Mouse (Mus musculus): Measurements from ENCODE around the gene Llgl1. TPM values are rescaled to one million over a fixed set of nuclear protein-coding genes. Genes with fewer than 3 reads are reported as not detected.

Gene Llgl1
- polyA plus RNA-seq, 1 experiment from 2014 or later, result 87.4 TPM

DNA sequence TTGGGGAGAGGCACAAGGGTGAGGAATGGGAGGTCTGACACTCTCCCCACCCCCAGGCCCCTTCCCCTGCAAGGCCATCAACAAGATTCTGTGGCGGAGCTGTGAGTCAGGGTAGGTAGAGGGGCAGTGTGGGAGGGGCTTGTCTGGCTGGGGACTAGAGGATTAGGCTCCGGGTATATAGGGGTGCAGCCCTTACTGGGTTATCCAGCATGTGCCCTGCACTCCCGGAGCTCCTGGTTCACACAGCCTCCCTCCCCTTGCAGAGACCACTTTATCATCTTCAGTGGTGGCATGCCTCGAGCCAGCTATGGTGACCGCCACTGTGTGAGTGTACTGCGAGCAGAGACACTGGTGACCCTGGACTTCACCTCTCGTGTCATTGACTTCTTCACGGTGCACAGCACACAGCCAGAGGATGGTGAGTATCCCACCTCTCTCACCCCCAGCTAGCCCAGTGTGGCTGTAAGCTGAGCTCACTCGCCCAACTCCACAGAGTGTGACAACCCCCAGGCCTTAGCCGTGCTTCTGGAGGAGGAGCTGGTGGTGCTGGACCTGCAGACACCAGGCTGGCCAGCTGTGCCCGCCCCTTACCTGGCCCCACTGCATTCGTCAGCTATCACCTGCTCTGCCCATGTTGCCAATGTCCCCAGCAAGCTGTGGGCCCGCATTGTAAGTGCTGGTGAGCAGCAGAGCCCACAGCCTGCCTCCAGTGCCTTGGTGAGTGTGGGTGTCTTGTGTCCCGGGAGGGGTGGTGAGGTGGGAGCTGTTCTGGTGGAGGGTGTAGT, 7.4 kb downstream of the Llgl1 start:
- no peak overlapping the region for H3K4me2 ChIP-seq (replicated peaks)
- H3K36me3 ChIP-seq, result peaks cover 87% of the 10 kb centered on the region
- H3K27ac ChIP-seq, result no peak overlapping the region
- WGBS, result 89% methylated on average over 14 of the region's 14 CpGs
- H3K27me3 ChIP-seq, result no peaks in the 10 kb centered on the region
- no peak for ATAC-seq
- H3K9ac ChIP-seq (replicated peaks), result no peak overlapping the region
- H3K4me3 ChIP-seq (replicated peaks), result no peak overlapping the region
- peaks cover 21% of the 10 kb centered on the region for H3K4me1 ChIP-seq (replicated peaks)
- H3K9me3 ChIP-seq, result no peaks in the 10 kb centered on the region

DNA sequence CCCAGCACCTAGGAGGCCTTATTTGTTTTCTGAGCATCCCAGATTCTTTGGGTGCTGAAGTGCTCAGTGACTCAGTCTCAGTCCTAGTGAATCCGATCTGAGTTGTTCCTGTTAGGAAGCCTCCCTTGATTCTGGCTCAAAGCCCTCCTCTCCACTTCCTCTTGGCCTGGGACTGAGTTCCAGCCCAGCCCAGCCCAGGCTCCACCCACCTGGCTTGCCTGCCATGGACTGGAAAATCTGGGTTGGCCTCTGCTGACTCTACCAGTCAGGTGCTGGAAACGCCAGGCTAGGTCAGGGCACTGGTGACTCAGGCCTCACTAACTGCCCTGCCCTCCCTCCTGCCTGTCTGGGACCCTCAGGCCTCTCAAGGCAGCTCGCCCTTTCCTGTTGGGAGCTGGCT, 8.1 kb downstream of the Llgl1 start:
- Histone ChIP-seq H3K36me3 (peaks cover 94% of the 10 kb centered on the region), H3K4me2 (replicated peaks) (no peak overlapping the region)
- no peak for ATAC-seq

DNA sequence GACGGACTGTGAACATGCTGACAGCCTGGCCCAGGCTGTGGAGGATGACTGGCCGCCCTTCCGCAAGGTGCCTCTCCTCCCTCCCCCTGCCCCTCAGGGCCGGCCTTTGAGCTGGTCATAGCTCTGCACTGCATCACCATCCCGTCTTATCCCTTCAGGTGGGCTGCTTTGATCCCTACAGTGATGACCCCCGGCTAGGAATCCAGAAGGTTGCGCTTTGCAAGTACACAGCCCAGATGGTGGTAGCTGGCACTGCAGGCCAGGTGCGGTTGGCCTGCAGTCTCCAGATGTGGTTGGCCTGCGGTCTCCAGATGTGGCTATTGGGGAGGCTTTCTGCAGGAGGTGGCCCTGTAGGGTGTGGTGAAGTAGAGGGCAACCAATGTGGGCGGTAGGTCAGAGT, 9.1 kb downstream of the Llgl1 start:
- Histone ChIP-seq H3K9me3 (no peaks in the 10 kb centered on the region), H3K4me2 (replicated peaks) (no peak overlapping the region), H3K27ac (no peak overlapping the region), H3K27me3 (no peaks in the 10 kb centered on the region), H3K36me3 (peaks cover 100% of the 10 kb centered on the region), H3K4me3 (replicated peaks) (no peak overlapping the region), H3K9ac (replicated peaks) (no peak overlapping the region), H3K4me1 (replicated peaks) (peaks cover 3% of the 10 kb centered on the region)
- ATAC-seq, result no peak
- WGBS, result 89% methylated on average over 10 of the region's 10 CpGs

More for the DNA sequence above, 8.1 kb downstream of the Llgl1 start:
- no peaks in the 10 kb centered on the region for H3K9me3 ChIP-seq
- no peak overlapping the region for H3K9ac ChIP-seq (replicated peaks)
- peaks cover 13% of the 10 kb centered on the region for H3K4me1 ChIP-seq (replicated peaks)
- no peak overlapping the region for H3K27ac ChIP-seq
- H3K27me3 ChIP-seq, result no peaks in the 10 kb centered on the region
- 85% methylated on average over 3 of the region's 3 CpGs for WGBS
- H3K4me3 ChIP-seq (replicated peaks), result no peak overlapping the region

DNA sequence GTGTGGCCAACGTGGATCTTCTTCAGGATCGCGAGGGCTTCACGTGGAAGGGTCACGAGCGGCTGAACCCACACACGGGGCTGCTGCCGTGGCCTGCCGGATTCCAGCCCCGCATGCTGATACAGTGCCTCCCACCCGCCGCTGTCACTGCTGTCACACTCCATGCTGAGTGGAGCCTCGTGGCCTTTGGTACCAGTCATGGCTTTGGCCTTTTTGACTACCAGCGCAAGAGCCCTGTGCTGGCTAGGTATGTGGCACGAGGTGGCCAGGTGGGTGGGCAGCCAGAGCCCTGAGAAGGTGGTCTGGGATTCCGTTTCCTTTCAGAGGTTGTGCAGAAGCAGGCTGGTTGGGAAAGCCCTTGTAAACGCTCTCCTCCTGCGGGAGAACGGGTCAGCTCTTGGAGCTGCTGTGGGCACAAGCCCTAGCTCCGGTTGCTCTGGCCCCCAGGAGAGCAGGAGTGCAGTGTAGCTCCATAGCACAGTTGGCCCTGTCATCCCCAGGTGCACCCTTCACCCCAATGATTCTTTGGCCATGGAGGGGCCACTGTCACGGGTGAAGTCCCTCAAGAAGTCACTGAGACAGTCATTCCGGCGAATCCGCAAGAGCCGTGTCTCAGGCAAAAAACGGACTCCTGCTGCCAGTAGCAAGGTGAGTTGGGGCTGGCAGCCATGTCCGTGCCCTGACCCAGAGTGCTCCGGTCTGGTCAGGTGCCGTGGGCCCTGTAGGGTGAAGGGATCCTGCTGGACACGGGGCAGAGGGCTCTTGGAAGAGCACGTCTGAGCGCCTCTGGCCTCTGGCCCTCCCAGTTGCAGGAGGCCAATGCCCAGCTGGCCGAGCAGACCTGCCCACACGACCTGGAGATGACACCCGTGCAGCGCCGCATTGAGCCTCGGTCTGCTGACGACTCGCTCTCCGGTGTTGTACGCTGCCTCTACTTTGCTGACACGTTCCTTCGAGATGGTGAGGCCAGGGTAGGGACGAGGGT, 10.2 kb downstream of the Llgl1 start:
- Histone ChIP-seq H3K4me2 (replicated peaks) (no peak overlapping the region), H3K9ac (replicated peaks) (no peak overlapping the region), H3K4me1 (replicated peaks) (no peaks in the 10 kb centered on the region), H3K9me3 (no peaks in the 10 kb centered on the region), H3K36me3 (peaks cover 100% of the 10 kb centered on the region), H3K4me3 (replicated peaks) (no peak overlapping the region), H3K27ac (no peak overlapping the region), H3K27me3 (no peaks in the 10 kb centered on the region)
- 93% methylated on average over 45 of the region's 45 CpGs for WGBS
- no peak for ATAC-seq

DNA sequence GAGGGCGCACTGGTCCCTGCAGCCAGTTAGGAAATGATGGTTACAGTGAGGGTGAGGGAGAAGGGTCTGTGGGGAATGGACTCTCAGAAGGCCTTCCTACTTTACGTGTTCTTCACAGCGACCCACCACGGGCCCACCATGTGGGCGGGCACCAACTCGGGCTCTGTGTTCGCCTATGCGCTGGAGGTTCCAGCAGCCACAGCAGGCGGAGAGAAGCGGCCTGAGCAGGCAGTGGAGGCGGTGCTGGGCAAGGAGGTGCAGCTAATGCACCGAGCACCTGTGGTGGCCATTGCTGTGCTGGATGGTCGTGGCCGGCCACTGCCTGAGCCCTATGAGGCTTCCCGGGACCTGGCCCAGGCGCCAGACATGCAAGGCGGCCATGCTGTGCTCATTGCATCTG, 11.7 kb downstream of the Llgl1 start:
- Histone ChIP-seq H3K4me1 (replicated peaks) (no peaks in the 10 kb centered on the region), H3K27me3 (no peaks in the 10 kb centered on the region), H3K9me3 (no peaks in the 10 kb centered on the region), H3K36me3 (peaks cover 100% of the 10 kb centered on the region), H3K4me3 (replicated peaks) (no peak overlapping the region), H3K27ac (no peak overlapping the region), H3K4me2 (replicated peaks) (no peak overlapping the region), H3K9ac (replicated peaks) (no peak overlapping the region)
- 94% methylated on average over 17 of the region's 17 CpGs for WGBS
- ATAC-seq, result no peak

DNA sequence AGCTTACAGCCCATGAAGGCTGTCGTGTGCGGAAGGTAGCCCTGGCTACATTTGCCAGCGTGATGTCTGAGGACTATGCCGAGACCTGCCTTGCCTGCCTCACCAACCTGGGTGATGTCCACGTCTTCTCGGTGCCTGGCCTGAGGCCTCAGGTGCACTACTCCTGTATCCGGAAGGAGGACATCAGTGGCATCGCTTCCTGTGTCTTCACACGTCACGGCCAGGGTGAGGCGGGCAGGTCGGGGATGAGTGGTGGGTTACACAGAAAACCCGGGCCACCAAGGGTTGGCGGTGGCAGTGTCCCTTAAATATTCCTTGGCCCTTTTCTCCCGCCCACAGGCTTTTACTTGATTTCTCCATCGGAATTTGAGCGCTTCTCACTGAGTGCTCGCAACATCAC, 12.5 kb downstream of the Llgl1 start:
- Histone ChIP-seq H3K27ac (no peak overlapping the region), H3K4me3 (replicated peaks) (no peak overlapping the region), H3K4me2 (replicated peaks) (no peak overlapping the region), H3K9me3 (no peaks in the 10 kb centered on the region), H3K36me3 (peaks cover 100% of the 10 kb centered on the region), H3K4me1 (replicated peaks) (no peaks in the 10 kb centered on the region), H3K27me3 (no peaks in the 10 kb centered on the region), H3K9ac (replicated peaks) (no peak overlapping the region)
- ATAC-seq, result no peak
- 97% methylated on average over 18 of the region's 18 CpGs for WGBS

DNA sequence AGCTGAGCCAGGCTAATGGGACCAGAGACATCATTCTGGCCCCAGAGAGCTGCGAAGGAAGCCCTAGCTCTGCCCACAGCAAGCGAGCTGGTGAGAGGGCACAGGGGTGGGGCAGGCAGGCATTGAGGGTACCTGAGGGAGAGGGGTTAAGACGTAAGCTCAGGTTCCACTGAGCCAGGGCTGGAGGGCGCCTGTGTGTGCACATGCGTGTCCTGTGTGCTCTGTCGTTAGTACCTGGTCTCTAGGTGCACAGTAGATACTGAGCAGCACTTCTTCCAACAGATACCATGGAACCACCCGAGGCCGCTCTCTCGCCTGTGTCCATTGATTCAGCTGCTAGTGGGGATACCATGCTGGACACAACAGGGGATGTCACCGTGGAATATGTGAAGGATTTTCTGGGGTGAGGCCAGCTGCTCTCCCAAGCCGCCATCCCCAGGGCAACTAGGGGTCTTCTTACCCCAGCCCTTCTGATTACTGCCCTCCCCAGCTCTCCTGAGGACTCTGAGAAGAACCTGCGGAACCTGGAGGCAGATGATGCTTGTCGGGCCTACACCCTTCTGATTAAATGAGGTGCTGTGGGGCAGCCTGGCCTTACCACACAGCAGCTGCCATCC, 13.2 kb downstream of the Llgl1 start:
- Histone ChIP-seq H3K36me3 (peaks cover 100% of the 10 kb centered on the region), H3K4me2 (replicated peaks) (no peak overlapping the region), H3K4me1 (replicated peaks) (no peaks in the 10 kb centered on the region), H3K27ac (no peak overlapping the region), H3K4me3 (replicated peaks) (no peak overlapping the region), H3K9me3 (no peaks in the 10 kb centered on the region), H3K9ac (replicated peaks) (no peak overlapping the region), H3K27me3 (no peaks in the 10 kb centered on the region)
- WGBS, result 93% methylated on average over 13 of the region's 13 CpGs
- ATAC-seq, result no peak

DNA sequence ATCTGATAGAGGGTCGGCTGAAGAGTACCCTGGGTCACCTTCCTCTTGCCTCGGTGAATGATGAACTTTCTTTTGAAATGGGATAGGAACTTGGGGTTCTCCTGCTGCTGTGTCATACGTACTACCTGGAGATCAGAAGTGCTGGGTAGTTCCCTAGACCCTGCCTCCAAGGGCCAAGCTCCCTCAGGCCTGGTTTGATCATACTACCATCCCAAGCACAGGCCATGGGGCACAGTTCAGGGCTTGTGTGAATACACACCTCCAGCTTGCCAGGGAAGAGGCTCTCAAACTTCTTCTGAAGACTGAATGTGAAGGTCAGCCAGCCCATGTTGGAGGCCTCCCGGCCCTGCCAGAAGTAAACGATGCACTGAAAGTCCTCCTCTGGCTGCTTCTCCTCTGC, 16.3 kb downstream of the Llgl1 start:
- Histone ChIP-seq H3K27me3 (no peaks in the 10 kb centered on the region), H3K4me2 (replicated peaks) (no peak overlapping the region), H3K4me1 (replicated peaks) (no peaks in the 10 kb centered on the region), H3K9me3 (no peaks in the 10 kb centered on the region), H3K27ac (no peak overlapping the region), H3K4me3 (replicated peaks) (no peak overlapping the region), H3K36me3 (peaks cover 100% of the 10 kb centered on the region), H3K9ac (replicated peaks) (no peak overlapping the region)
- no peak for ATAC-seq
- 93% methylated on average over 5 of the region's 5 CpGs for WGBS

DNA sequence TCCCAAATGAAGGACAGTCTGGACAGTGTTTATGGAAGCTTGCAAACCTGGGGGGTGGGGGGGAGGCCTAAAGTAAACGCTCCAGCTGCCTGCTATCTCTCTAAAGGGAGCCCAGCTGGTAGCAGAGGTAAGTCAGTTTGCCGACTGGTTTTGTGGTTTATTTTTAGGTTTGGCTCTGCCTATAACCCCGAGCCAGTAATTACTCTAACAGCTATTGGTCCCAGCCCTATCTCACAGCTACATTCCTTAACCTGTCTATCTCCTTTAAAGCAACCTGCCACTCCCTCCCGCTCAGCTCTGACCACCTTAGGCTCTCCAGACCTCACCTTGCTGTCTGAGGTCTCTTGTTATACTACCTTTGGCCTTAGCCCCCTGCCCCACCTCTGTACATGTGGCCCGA, 19.7 kb downstream of the Llgl1 start:
- peaks cover 100% of the 10 kb centered on the region for H3K36me3 ChIP-seq
- 92% methylated on average over 5 of the region's 5 CpGs for WGBS
- no peak overlapping the region for H3K4me3 ChIP-seq (replicated peaks)
- no peak overlapping the region for H3K4me2 ChIP-seq (replicated peaks)
- H3K27ac ChIP-seq, result no peak overlapping the region
- no peak for ATAC-seq
- no peaks in the 10 kb centered on the region for H3K9me3 ChIP-seq
- no peaks in the 10 kb centered on the region for H3K4me1 ChIP-seq (replicated peaks)
- no peaks in the 10 kb centered on the region for H3K27me3 ChIP-seq
- H3K9ac ChIP-seq (replicated peaks), result no peak overlapping the region

DNA sequence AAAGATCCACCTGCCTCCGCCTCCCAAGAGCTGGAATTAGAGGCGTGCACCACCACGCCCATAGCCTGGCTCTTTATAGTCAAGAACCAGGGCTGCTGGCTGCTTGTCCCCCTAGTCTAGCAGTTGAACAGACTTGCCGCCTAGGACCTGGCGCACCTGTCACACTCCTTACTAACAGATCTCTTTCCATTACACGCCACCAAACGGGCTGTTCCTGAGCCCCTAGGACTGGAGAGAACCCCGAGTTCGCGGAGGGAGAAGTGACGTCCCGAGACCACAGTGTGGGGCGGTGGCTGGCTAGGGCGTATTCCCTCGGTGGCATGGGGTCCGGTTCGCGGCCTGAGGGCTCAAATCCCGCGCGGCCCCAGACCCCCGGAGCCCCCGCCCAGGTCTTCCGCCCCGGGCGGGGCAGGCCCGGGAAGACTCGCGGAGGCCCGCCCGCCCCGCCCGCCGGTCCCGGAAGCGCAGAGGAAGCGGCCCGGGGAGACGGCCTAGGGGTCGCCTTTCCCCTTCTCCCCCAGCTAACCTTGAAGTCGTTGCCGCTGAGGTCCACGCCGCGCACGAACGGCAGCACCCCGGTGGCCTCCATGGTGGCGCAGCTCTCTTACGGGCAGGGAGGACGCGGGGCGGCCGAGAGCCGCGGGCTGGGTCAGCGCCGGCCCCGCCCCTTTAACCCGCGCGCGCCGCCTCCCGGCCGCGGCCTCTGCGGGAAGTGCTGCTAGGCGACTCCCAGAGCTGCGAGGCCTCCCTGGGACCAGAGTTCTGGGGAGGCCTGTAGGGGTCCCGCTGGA, 27.3 kb downstream of the Llgl1 start, which contains the start of gene Flii:
TSS of gene Flii (minus strand) at position 663 of the 791 bp plus-strand sequence.
- no peaks in the 10 kb centered on the region for H3K27me3 ChIP-seq
- H3K36me3 ChIP-seq, result peaks cover 51% of the 10 kb centered on the region
- H3K9ac ChIP-seq (replicated peaks), result peak within 1 kb of the TSS; percentile 85
- H3K4me1 ChIP-seq (replicated peaks), result peaks cover 32% of the 10 kb centered on the region
- H3K27ac ChIP-seq, result peak within 1 kb of the TSS; percentile 81
- H3K4me2 ChIP-seq (replicated peaks), result peak within 1 kb of the TSS; percentile 64
- H3K4me3 ChIP-seq (replicated peaks), result peak within 1 kb of the TSS; percentile 85
- no peaks in the 10 kb centered on the region for H3K9me3 ChIP-seq
- ATAC-seq, result peak; percentile 75
- WGBS, result under 1% methylated on average over 50 of the region's 71 CpGs

DNA sequence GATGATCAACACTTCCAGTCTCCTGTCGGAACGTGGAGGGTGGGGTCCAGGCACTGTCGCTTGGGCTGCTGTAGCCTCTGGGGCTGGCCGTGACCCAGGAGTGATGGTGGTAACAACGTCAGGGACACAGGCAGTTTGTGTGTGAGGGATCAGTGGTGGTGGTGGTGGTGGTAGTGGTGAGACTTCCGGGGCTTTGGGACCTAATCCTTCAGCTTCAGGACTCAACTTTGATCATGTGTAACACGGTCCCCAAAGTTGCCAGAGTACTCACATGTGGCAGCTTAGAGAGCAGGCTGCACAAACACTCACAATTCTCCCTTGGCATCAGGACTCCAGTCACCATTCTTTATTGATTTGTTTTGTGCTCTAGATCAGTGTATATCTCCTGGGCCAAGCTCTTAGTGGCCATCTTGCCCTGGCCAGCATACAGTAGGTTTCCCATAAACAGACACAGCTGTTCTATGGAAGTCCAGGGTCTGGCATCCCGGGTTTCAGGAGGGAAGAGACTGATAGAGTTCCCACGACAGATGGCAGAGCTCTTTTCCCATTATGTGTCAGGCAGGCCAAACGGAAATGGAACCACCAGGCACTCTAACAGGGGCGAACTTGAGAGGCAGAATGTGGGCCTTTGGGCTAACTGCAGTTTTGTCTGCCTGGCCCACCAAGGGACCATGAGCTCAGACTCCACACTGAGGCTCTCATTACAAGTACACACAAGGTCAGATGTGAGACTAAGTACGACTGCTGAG, 28.0 kb downstream of the Llgl1 start:
- Histone ChIP-seq H3K4me1 (replicated peaks) (peaks cover 32% of the 10 kb centered on the region), H3K27me3 (no peaks in the 10 kb centered on the region), H3K36me3 (peaks cover 50% of the 10 kb centered on the region), H3K9ac (replicated peaks) (peak overlapping the region; percentile 85), H3K9me3 (no peaks in the 10 kb centered on the region), H3K4me3 (replicated peaks) (peak overlapping the region; percentile 85), H3K4me2 (replicated peaks) (peak overlapping the region; percentile 64), H3K27ac (peak overlapping the region; percentile 81)
- ATAC-seq, result peak; percentile 28
- WGBS, result 7% methylated on average over 12 of the region's 12 CpGs
